8 mouse cellular contexts compared by ENCODE assay signal in the genomic region with DNA sequence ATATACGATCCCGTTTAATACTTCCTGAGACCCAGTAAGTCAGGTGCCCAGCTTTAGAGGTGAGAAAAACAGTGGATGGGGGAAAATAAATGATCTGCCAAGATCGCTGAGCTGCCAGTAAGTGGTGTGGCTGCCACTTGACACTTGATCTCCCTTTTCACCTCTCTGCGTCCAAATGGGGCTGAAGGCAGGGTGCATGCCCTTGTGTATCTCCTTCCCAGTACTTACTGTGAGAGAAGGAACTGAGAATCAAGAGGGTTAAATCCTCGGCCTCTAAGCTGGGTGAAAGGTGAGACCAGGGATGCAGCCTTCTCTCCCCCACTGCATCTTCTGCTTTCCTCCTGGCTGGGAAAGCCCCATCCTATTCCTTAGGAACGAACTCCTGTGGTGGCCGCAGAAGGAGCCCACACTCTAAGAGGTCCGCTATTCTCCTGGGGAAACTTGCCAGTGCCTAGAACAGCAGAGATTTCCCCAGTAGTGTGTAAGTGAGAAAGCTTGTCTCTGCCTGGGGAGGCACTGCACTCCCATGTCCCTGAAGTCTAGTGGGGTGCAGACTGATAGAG. TPM values are rescaled to one million over a fixed set of nuclear protein-coding genes. Genes with fewer than 3 reads are reported as not detected.
DNase-seq lines count a peak whose midpoint lies in the region; ATAC-seq and TF ChIP-seq lines count a peak whose summit lies in the region.

No protein-coding gene starts in this region.

- ATAC-seq in intestine, embryonic 14.5 days (replicated peaks; ENCODE audit: low FRiP score, low TSS enrichment, low read depth), result no peak
- no peak for ATAC-seq in intestine, postnatal 0 days
- no peak for ATAC-seq in hindbrain, embryonic 14.5 days (ENCODE audit: low FRiP score)
- no peak for ATAC-seq in neural tube, embryonic 13.5 days (ENCODE audit: low read depth)

- DNase-seq in intestine, embryonic 14.5 days (ENCODE audit: low spot score), result peak; percentile 52
- DNase-seq in embryo, embryonic 11 days, result peak; percentile 11
- DNase-seq in hindbrain, embryonic 14.5 days (ENCODE audit: low spot score), result no peak
- no peak for DNase-seq in frontal cortex, postnatal 14 days (ENCODE audit: low spot score in 2 of 2)
- no peak for DNase-seq in layer of hippocampus, adult 11-12 months (ENCODE audit: low spot score)
- no peak for DNase-seq in urinary bladder, postnatal 4 days (ENCODE audit: low spot score in 2 of 2)

- H3K4me2 ChIP-seq in intestine, embryonic 14.5 days (ENCODE audit: low read length), result no peak overlapping the region; the same call in 1 of the 2 replicates
- H3K4me2 ChIP-seq in intestine, postnatal 0 days (replicated peaks; ENCODE audit: low read depth), result no peak overlapping the region
- H3K4me2 ChIP-seq in hindbrain, embryonic 14.5 days (replicated peaks), result peak overlapping the region; percentile 61
- H3K4me2 ChIP-seq in neural tube, embryonic 13.5 days, result peak overlapping the region; percentile 75

- no peak overlapping the region for H3K27ac ChIP-seq in intestine, embryonic 14.5 days (ENCODE audit: low read depth)
- H3K27ac ChIP-seq in intestine, postnatal 0 days (ENCODE audit: low read depth, low read length), result no peak overlapping the region
- 0 out of 2 replicates have a peak overlapping the region, but pooled peaks have one; percentile 38 for H3K27ac ChIP-seq in hindbrain, embryonic 14.5 days
- 0 out of 2 replicates have a peak overlapping the region, but pooled peaks have one; percentile 18 for H3K27ac ChIP-seq in neural tube, embryonic 13.5 days (replicated peaks)

- 0 out of 2 replicates have a peak, but pooled peaks cover 4% of the 10 kb centered on the region for H3K4me1 ChIP-seq in intestine, embryonic 14.5 days (replicated peaks; ENCODE audit: control insufficient read depth, insufficient read depth, low read length)
- H3K4me1 ChIP-seq in intestine, postnatal 0 days (replicated peaks; ENCODE audit: control insufficient read depth, insufficient read depth, low read length), result no peaks in the 10 kb centered on the region
- H3K4me1 ChIP-seq in hindbrain, embryonic 14.5 days (replicated peaks; ENCODE audit: control insufficient read depth, insufficient read depth, low read length), result peaks cover 17% of the 10 kb centered on the region
- peaks cover 27% of the 10 kb centered on the region for H3K4me1 ChIP-seq in neural tube, embryonic 13.5 days (replicated peaks)

- WGBS in intestine, embryonic 14.5 days, result 5% methylated on average over 8 of the region's 8 CpGs
- WGBS in intestine, postnatal 0 days, result 11% methylated on average over 8 of the region's 8 CpGs
- WGBS in hindbrain, embryonic 14.5 days, result 4% methylated on average over 8 of the region's 8 CpGs
- WGBS in neural tube, embryonic 13.5 days, result 4% methylated on average over 8 of the region's 8 CpGs

- H3K9me3 ChIP-seq in intestine, embryonic 14.5 days (ENCODE audit: control insufficient read depth, low read length), result no peaks in the 10 kb centered on the region; the same call in 1 of the 2 replicates
- no peaks in the 10 kb centered on the region for H3K9me3 ChIP-seq in intestine, postnatal 0 days (ENCODE audit: control insufficient read depth)
- no peaks in the 10 kb centered on the region for H3K9me3 ChIP-seq in hindbrain, embryonic 14.5 days (ENCODE audit: control insufficient read depth, low read length)
- 0 out of 2 replicates have a peak, but pooled peaks cover 2% of the 10 kb centered on the region for H3K9me3 ChIP-seq in neural tube, embryonic 13.5 days

- TF ChIP-seq CTCF in intestine, postnatal 0 days (IDR thresholded peaks at IDR 0.05; ENCODE audit: low read depth), result no peak

- H3K9ac ChIP-seq in intestine, embryonic 14.5 days (ENCODE audit: low read length), result no peak overlapping the region
- H3K9ac ChIP-seq in intestine, postnatal 0 days (ENCODE audit: low read depth, low read length), result no peak overlapping the region
- peak overlapping the region; percentile 65 for H3K9ac ChIP-seq in hindbrain, embryonic 14.5 days
- peak overlapping the region; percentile 73 for H3K9ac ChIP-seq in neural tube, embryonic 13.5 days

- peaks cover 33% of the 10 kb centered on the region for H3K27me3 ChIP-seq in intestine, embryonic 14.5 days (replicated peaks; ENCODE audit: control insufficient read depth, insufficient read depth, low read length)
- H3K27me3 ChIP-seq in intestine, postnatal 0 days (replicated peaks; ENCODE audit: control insufficient read depth, insufficient read depth, low read length), result peaks cover 23% of the 10 kb centered on the region
- no peaks in the 10 kb centered on the region; the same call in 1 of the 2 replicates for H3K27me3 ChIP-seq in hindbrain, embryonic 14.5 days (ENCODE audit: control insufficient read depth, insufficient read depth, low read length)
- H3K27me3 ChIP-seq in neural tube, embryonic 13.5 days, result peaks cover 12% of the 10 kb centered on the region

- no peak overlapping the region for H3K4me3 ChIP-seq in intestine, embryonic 14.5 days (ENCODE audit: low read depth, low read length)
- H3K4me3 ChIP-seq in intestine, postnatal 0 days (ENCODE audit: low read depth, low read length), result no peak overlapping the region
- H3K4me3 ChIP-seq in hindbrain, embryonic 14.5 days (replicated peaks; ENCODE audit: low read length), result peak overlapping the region; percentile 68
- peak overlapping the region; percentile 63 for H3K4me3 ChIP-seq in neural tube, embryonic 13.5 days

- H3K36me3 ChIP-seq in intestine, embryonic 14.5 days (ENCODE audit: control insufficient read depth, insufficient read depth, low read length), result no peaks in the 10 kb centered on the region
- H3K36me3 ChIP-seq in intestine, postnatal 0 days (ENCODE audit: control insufficient read depth, insufficient read depth), result no peaks in the 10 kb centered on the region
- H3K36me3 ChIP-seq in hindbrain, embryonic 14.5 days (replicated peaks; ENCODE audit: control insufficient read depth, insufficient read depth), result no peaks in the 10 kb centered on the region
- no peaks in the 10 kb centered on the region for H3K36me3 ChIP-seq in neural tube, embryonic 13.5 days

RNA-seq across cellular contexts. Expression of a gene that starts 1.1 kb away (rescaled TPM):
- 2.5 and 2.8 TPM in 2 replicates for polyA plus RNA-seq in intestine, embryonic 14.5 days (2014; fragmentation: Nextera tagmentation; extraction: Ambion mirVana)
- 2.0 and 2.8 TPM in 2 replicates for polyA plus RNA-seq in intestine, postnatal 0 days (2015; fragmentation: Nextera tagmentation; extraction: Ambion mirVana)
- polyA plus RNA-seq in hindbrain, embryonic 14.5 days (2014; fragmentation: Nextera tagmentation; extraction: Ambion mirVana), result 60.1 and 67.4 TPM in 2 replicates
- polyA plus RNA-seq in neural tube, embryonic 13.5 days (2015; fragmentation: Nextera tagmentation; extraction: Ambion mirVana), result 21.4 and 26.6 TPM in 2 replicates

Comparison
In these comparisons a context has a peak if more than half of its experiments do, and no peak if none do; other contexts are left out.
1. DNase-seq: peak in intestine, embryonic 14.5 days (single experiment) and embryo, embryonic 11 days (single experiment); none in hindbrain, embryonic 14.5 days (single experiment), frontal cortex, postnatal 14 days (0 of 2), layer of hippocampus, adult 11-12 months (single experiment) and urinary bladder, postnatal 4 days (0 of 2).
2. H3K27ac ChIP-seq: peak in hindbrain, embryonic 14.5 days (single experiment) and neural tube, embryonic 13.5 days (single experiment); none in intestine, embryonic 14.5 days (single experiment) and intestine, postnatal 0 days (single experiment).
3. H3K4me2 ChIP-seq: peak in hindbrain, embryonic 14.5 days (single experiment) and neural tube, embryonic 13.5 days (single experiment); none in intestine, embryonic 14.5 days (single experiment) and intestine, postnatal 0 days (single experiment).
4. H3K4me3 ChIP-seq: peak in hindbrain, embryonic 14.5 days (single experiment) and neural tube, embryonic 13.5 days (single experiment); none in intestine, embryonic 14.5 days (single experiment) and intestine, postnatal 0 days (single experiment).
5. H3K9ac ChIP-seq: peak in hindbrain, embryonic 14.5 days (single experiment) and neural tube, embryonic 13.5 days (single experiment); none in intestine, embryonic 14.5 days (single experiment) and intestine, postnatal 0 days (single experiment).